Mouse (Mus musculus) cerebellum, postnatal 14 days (tissue): Measurements from ENCODE around the gene Aldh1a1.
"Not testable (repeated sequence)": the region's sequence is repeated elsewhere in the genome, so short reads cannot be mapped to it uniquely, and the experiment has no call there.

Source experiments
- DNase-seq, 2 experiments: peaks; one replicate each; pipeline ENCODE4 v3.0.0; 2021; ENCODE audit warnings: mixed read lengths in 2 of 2

The Aldh1a1 gene

GRCm38 (mm10) chr19:20492491-20492890, at the start of gene Aldh1a1:
Aldh1a1 (plus strand) TSS chr19:20492715.
- peak in 1 of 2 experiments; percentile 10 for DNase-seq

GRCm38 (mm10) chr19:20447807-20448206, 44.7 kb upstream of the Aldh1a1 start:
- DNase-seq: no peak

- peak; percentile 53 to 54 for DNase-seq
Observed at GRCm38 (mm10) chr19:20449546-20449945, 43.0 kb upstream of the Aldh1a1 start.

- no peak for DNase-seq
Observed at GRCm38 (mm10) chr19:20451045-20451444, 41.5 kb upstream of the Aldh1a1 start.

- no peak for DNase-seq
Observed at GRCm38 (mm10) chr19:20484497-20484896, 8.0 kb upstream of the Aldh1a1 start.

- peak; percentile 15 to 43 for DNase-seq
Observed at GRCm38 (mm10) chr19:20491950-20492349, 565 bp upstream of the Aldh1a1 start.

- DNase-seq: no peak
Observed at GRCm38 (mm10) chr19:20496476-20496875, 4.0 kb downstream of the Aldh1a1 start.

GRCm38 (mm10) chr19:20505359-20505758, 12.8 kb downstream of the Aldh1a1 start:
- no peak for DNase-seq

- no peak for DNase-seq
Observed at GRCm38 (mm10) chr19:20506936-20507615, 14.6 kb downstream of the Aldh1a1 start.

- no peak for DNase-seq
Observed at GRCm38 (mm10) chr19:20508609-20509008, 16.1 kb downstream of the Aldh1a1 start.

GRCm38 (mm10) chr19:20511971-20512370, 19.5 kb downstream of the Aldh1a1 start:
- no peak for DNase-seq

GRCm38 (mm10) chr19:20513181-20513580, 20.7 kb downstream of the Aldh1a1 start:
- no peak for DNase-seq

- no peak for DNase-seq
Observed at GRCm38 (mm10) chr19:20513688-20514361, 21.3 kb downstream of the Aldh1a1 start.

GRCm38 (mm10) chr19:20516481-20516880, 24.0 kb downstream of the Aldh1a1 start:
- DNase-seq: no peak

- not testable (repeated sequence) for DNase-seq
Observed at GRCm38 (mm10) chr19:20529156-20529555, 36.6 kb downstream of the Aldh1a1 start.

- DNase-seq: no peak
Observed at GRCm38 (mm10) chr19:20529921-20530696, 37.6 kb downstream of the Aldh1a1 start.

- DNase-seq: no peak
Observed at GRCm38 (mm10) chr19:20536538-20536937, 44.0 kb downstream of the Aldh1a1 start.

GRCm38 (mm10) chr19:20541044-20541443, 48.5 kb downstream of the Aldh1a1 start:
- DNase-seq: no peak

GRCm38 (mm10) chr19:20541924-20542323, 49.4 kb downstream of the Aldh1a1 start:
- no peak for DNase-seq

- no peak for DNase-seq
Observed at GRCm38 (mm10) chr19:20543816-20544215, 51.3 kb downstream of the Aldh1a1 start.

GRCm38 (mm10) chr19:20544941-20545340, 52.4 kb downstream of the Aldh1a1 start:
- no peak for DNase-seq

GRCm38 (mm10) chr19:20547025-20547424, 54.5 kb downstream of the Aldh1a1 start:
- DNase-seq: no peak

GRCm38 (mm10) chr19:20549409-20549808, 56.9 kb downstream of the Aldh1a1 start:
- no peak for DNase-seq

- DNase-seq: no peak
Observed at GRCm38 (mm10) chr19:20555365-20555764, 62.9 kb downstream of the Aldh1a1 start.
